Mouse (Mus musculus): ENCODE results near the gene Dnah8. TPM values are rescaled to one million over a fixed set of nuclear protein-coding genes. Genes with fewer than 3 reads are reported as not detected.

Gene Dnah8
- polyA plus RNA-seq, 1 experiment from 2014 or later, result 0.43 TPM

- Histone ChIP-seq H3K27me3 (ENCODE audit: insufficient read depth, low read length) (no peaks in the 10 kb centered on the region), H3K9me3 (replicated peaks; ENCODE audit: low read length) (no peaks in the 10 kb centered on the region), H3K36me3 (ENCODE audit: insufficient read depth, low read length) (no peaks in the 10 kb centered on the region), H3K4me3 (replicated peaks; ENCODE audit: low read depth, low read length) (no peak overlapping the region), H3K9ac (ENCODE audit: low read depth, low read length) (no peak overlapping the region), H3K27ac (no peak overlapping the region), H3K4me2 (ENCODE audit: low read length) (no peak overlapping the region), H3K4me1 (replicated peaks; ENCODE audit: insufficient read depth, low read length) (no peaks in the 10 kb centered on the region)
- ATAC-seq (replicated peaks; ENCODE audit: low FRiP score, low read depth) (no peak), DNase-seq (ENCODE audit: low spot score) (no peak)
- peak; percentile 37; the same call in 1 of the 2 replicates for TF ChIP-seq CTCF (IDR thresholded peaks at IDR 0.05; ENCODE audit: low read depth)
- 95% methylated on average over 3 of the region's 3 CpGs for WGBS
Measured at GRCm38 (mm10) chr17:30648770-30649169, 24.6 kb downstream of the Dnah8 start.

DNA sequence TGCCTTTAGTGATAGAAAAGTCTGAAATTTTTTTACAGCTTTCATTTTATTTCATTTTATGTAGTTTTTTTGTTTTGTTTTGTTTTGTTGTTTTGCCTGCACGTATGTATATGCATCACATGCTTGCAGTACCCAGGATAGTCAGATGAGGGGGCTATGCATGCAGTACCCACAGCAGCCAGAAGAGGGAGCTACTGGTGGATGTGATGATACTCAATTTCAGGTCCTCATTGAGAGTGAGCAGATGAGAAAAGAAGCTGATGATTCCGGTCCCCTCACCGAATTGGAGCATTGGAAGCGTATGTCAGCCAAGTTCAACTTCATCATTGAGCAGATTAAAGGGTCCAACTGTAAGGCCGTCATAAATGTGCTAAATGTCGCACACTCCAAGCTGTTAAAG is 28.9 kb downstream of the Dnah8 start:
- no peak for DNase-seq (ENCODE audit: low spot score)
- peak; percentile 54 for TF ChIP-seq CTCF (IDR thresholded peaks at IDR 0.05; ENCODE audit: low read depth)
- H3K4me3 ChIP-seq (replicated peaks; ENCODE audit: low read depth, low read length), result no peak overlapping the region
- no peaks in the 10 kb centered on the region for H3K9me3 ChIP-seq (replicated peaks; ENCODE audit: low read length)
- no peaks in the 10 kb centered on the region for H3K27me3 ChIP-seq (ENCODE audit: insufficient read depth, low read length)
- no peak overlapping the region for H3K9ac ChIP-seq (ENCODE audit: low read depth, low read length)
- H3K27ac ChIP-seq, result no peak overlapping the region
- H3K4me2 ChIP-seq (ENCODE audit: low read length), result no peak overlapping the region
- no peaks in the 10 kb centered on the region for H3K4me1 ChIP-seq (replicated peaks; ENCODE audit: insufficient read depth, low read length)
- WGBS, result 94% methylated on average over 6 of the region's 6 CpGs
- no peaks in the 10 kb centered on the region for H3K36me3 ChIP-seq (ENCODE audit: insufficient read depth, low read length)
- no peak for ATAC-seq (replicated peaks; ENCODE audit: low FRiP score, low read depth)

DNA sequence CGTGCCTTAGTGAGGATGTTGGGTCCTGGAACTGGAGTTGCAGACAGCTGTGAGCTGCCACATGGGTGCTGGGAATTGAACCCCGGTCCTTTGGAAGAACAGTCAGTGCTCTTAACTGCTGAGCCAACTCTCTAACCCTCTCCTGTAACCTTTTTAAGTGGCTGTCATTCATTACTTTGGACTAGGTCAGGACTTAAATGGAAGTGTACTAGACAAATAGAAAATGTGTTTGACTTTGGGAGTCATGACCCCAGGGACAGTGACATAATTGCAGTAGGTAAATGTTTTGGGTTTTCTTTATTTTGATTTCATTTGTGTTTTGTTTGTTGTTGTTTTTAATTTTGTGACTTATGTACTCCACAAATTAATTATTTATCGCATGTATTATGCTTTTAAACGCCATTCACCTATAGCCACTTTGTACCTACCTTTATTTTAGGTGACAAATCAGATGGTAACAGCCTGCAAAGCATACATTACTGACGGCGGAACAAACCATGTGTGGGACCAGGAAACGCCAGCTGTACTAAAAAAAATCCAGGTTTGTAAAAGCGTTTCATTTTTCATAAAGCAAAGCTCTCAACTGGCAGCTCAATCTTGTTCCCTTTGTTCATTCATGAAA is 33.5 kb downstream of the Dnah8 start:
- H3K4me2 ChIP-seq (ENCODE audit: low read length), result peak overlapping the region; percentile 64
- DNase-seq (ENCODE audit: low spot score), result no peak
- no peaks in the 10 kb centered on the region for H3K36me3 ChIP-seq (ENCODE audit: insufficient read depth, low read length)
- TF ChIP-seq CTCF (IDR thresholded peaks at IDR 0.05; ENCODE audit: low read depth), result no peak
- peak overlapping the region; percentile 33 for H3K4me3 ChIP-seq (replicated peaks; ENCODE audit: low read depth, low read length)
- H3K9ac ChIP-seq (ENCODE audit: low read depth, low read length), result peak overlapping the region; percentile 48; the same call in 1 of the 2 replicates
- H3K4me1 ChIP-seq (replicated peaks; ENCODE audit: insufficient read depth, low read length), result no peaks in the 10 kb centered on the region
- H3K27ac ChIP-seq, result peak overlapping the region; percentile 56
- ATAC-seq (replicated peaks; ENCODE audit: low FRiP score, low read depth), result no peak
- H3K27me3 ChIP-seq (ENCODE audit: insufficient read depth, low read length), result no peaks in the 10 kb centered on the region
- WGBS, result 53% methylated on average over 8 of the region's 8 CpGs
- H3K9me3 ChIP-seq (replicated peaks; ENCODE audit: low read length), result no peaks in the 10 kb centered on the region

DNA sequence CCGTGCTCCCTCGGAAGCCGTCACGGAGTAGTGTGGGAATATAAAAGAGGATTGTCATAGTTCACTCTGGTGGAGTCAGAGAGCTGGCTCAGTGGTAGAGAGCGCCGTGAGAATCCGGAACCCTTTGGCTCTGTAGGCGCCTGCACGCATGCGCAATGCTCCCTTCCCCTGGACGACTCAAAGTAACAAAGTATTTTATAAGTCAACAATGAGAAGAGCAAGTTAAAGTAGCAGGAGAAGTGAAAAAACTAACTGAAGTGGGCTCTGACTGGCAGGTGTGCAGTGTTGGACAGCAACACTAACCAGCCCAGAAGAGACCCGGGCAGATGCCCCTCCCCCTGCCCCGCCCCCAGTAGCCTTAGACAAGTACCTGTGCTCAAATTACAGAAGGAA is 34.0 kb downstream of the Dnah8 start:
- WGBS, result 13% methylated on average over 13 of the region's 13 CpGs
- peak overlapping the region; percentile 48; the same call in 1 of the 2 replicates for H3K9ac ChIP-seq (ENCODE audit: low read depth, low read length)

GRCm38 (mm10) chr17:30662131-30662530 is 38.0 kb downstream of the Dnah8 start:
- Histone ChIP-seq H3K4me2 (ENCODE audit: low read length) (no peak overlapping the region), H3K4me3 (replicated peaks; ENCODE audit: low read depth, low read length) (no peak overlapping the region), H3K9ac (ENCODE audit: low read depth, low read length) (no peak overlapping the region), H3K36me3 (ENCODE audit: insufficient read depth, low read length) (no peaks in the 10 kb centered on the region), H3K4me1 (replicated peaks; ENCODE audit: insufficient read depth, low read length) (no peaks in the 10 kb centered on the region), H3K27ac (no peak overlapping the region), H3K9me3 (replicated peaks; ENCODE audit: low read length) (no peaks in the 10 kb centered on the region), H3K27me3 (ENCODE audit: insufficient read depth, low read length) (no peaks in the 10 kb centered on the region)
- 66% methylated on average over 8 of the region's 8 CpGs for WGBS
- DNase-seq (ENCODE audit: low spot score) (no peak), ATAC-seq (replicated peaks; ENCODE audit: low FRiP score, low read depth) (no peak)
- TF ChIP-seq CTCF (IDR thresholded peaks at IDR 0.05; ENCODE audit: low read depth), result no peak

More for the DNA sequence above, 34.0 kb downstream of the Dnah8 start:
- no peak for TF ChIP-seq CTCF (IDR thresholded peaks at IDR 0.05; ENCODE audit: low read depth)
- Histone ChIP-seq H3K27ac (peak overlapping the region; percentile 56), H3K9me3 (replicated peaks; ENCODE audit: low read length) (no peaks in the 10 kb centered on the region), H3K36me3 (ENCODE audit: insufficient read depth, low read length) (no peaks in the 10 kb centered on the region), H3K4me3 (replicated peaks; ENCODE audit: low read depth, low read length) (peak overlapping the region; percentile 33), H3K4me1 (replicated peaks; ENCODE audit: insufficient read depth, low read length) (no peaks in the 10 kb centered on the region), H3K27me3 (ENCODE audit: insufficient read depth, low read length) (no peaks in the 10 kb centered on the region), H3K4me2 (ENCODE audit: low read length) (peak overlapping the region; percentile 64)
- DNase-seq (ENCODE audit: low spot score), result peak; percentile 80
- peak; percentile 85 for ATAC-seq (replicated peaks; ENCODE audit: low FRiP score, low read depth)

GRCm38 (mm10) chr17:30663170-30663569 is 39.0 kb downstream of the Dnah8 start:
- Histone ChIP-seq H3K36me3 (ENCODE audit: insufficient read depth, low read length) (no peaks in the 10 kb centered on the region), H3K4me3 (replicated peaks; ENCODE audit: low read depth, low read length) (no peak overlapping the region), H3K4me2 (ENCODE audit: low read length) (no peak overlapping the region), H3K27ac (no peak overlapping the region), H3K4me1 (replicated peaks; ENCODE audit: insufficient read depth, low read length) (no peaks in the 10 kb centered on the region), H3K27me3 (ENCODE audit: insufficient read depth, low read length) (no peaks in the 10 kb centered on the region), H3K9ac (ENCODE audit: low read depth, low read length) (no peak overlapping the region), H3K9me3 (replicated peaks; ENCODE audit: low read length) (no peaks in the 10 kb centered on the region)
- no peak for ATAC-seq (replicated peaks; ENCODE audit: low FRiP score, low read depth)
- no peak for TF ChIP-seq CTCF (IDR thresholded peaks at IDR 0.05; ENCODE audit: low read depth)
- no peak for DNase-seq (ENCODE audit: low spot score)
- 90% methylated on average over 8 of the region's 8 CpGs for WGBS

DNA sequence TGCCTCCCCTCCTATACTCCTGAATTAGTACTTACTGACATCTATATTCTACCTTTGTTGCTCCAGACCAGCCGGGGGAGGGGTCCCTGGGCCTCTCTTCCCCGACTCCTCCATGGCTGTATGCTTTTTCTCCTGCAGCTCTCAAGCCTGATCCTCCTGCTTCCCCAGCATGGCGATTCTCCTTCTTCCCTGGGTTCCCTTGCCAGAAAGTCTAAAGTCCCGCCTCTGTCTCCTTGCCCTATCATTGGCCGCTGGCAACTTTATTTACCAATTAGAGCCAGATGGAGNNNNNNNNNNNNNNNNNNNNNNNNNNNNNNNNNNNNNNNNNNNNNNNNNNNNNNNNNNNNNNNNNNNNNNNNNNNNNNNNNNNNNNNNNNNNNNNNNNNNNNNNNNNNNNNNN is 40.7 kb downstream of the Dnah8 start:
- H3K36me3 ChIP-seq (ENCODE audit: insufficient read depth, low read length), result no peaks in the 10 kb centered on the region
- H3K27ac ChIP-seq, result no peak overlapping the region
- no peak overlapping the region for H3K4me2 ChIP-seq (ENCODE audit: low read length)
- DNase-seq (ENCODE audit: low spot score), result no peak
- 77% methylated on average over 5 of the region's 5 CpGs for WGBS
- ATAC-seq (replicated peaks; ENCODE audit: low FRiP score, low read depth), result no peak
- H3K9ac ChIP-seq (ENCODE audit: low read depth, low read length), result no peak overlapping the region
- no peaks in the 10 kb centered on the region for H3K27me3 ChIP-seq (ENCODE audit: insufficient read depth, low read length)
- H3K9me3 ChIP-seq (replicated peaks; ENCODE audit: low read length), result no peaks in the 10 kb centered on the region
- H3K4me1 ChIP-seq (replicated peaks; ENCODE audit: insufficient read depth, low read length), result no peaks in the 10 kb centered on the region
- TF ChIP-seq CTCF (IDR thresholded peaks at IDR 0.05; ENCODE audit: low read depth), result no peak
- H3K4me3 ChIP-seq (replicated peaks; ENCODE audit: low read depth, low read length), result no peak overlapping the region
